Mouse (Mus musculus): ENCODE measurements around the gene Glg1.
"Not testable (repeated sequence)": the region's sequence is repeated elsewhere in the genome, so short reads cannot be mapped to it uniquely, and the experiment has no call there.

Gene Glg1

GRCm38 (mm10) chr8:111144901-111145459, 114.0 kb downstream of the Glg1 start:
- not testable (repeated sequence) for DNase-seq (ENCODE audit: low spot score)

- DNase-seq (ENCODE audit: low spot score) = no peak
Observed at GRCm38 (mm10) chr8:111142521-111142920, 116.5 kb downstream of the Glg1 start.

DNA sequence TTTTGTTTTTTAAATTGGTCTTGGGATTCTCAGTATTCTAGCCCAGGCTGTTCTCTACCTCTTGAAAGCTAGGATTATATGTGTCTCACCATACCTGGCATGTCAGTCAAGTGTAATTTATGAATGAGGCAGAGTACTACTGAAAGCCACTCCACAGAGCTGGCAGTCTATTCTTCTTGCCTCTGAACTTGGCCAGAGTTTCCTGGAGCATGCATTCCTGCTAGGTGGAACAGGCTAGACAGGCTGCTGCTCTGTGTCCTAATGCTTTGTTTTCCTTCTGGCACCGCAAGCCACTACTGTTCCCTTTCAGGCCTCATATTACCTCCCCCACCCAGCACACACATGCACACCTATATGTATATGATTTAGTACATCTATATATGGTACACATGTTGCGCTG, 128.3 kb downstream of the Glg1 start:
- DNase-seq (ENCODE audit: low spot score) = no peak

GRCm38 (mm10) chr8:111119481-111119880, 139.5 kb downstream of the Glg1 start:
- no peak for DNase-seq (ENCODE audit: low spot score)

DNA sequence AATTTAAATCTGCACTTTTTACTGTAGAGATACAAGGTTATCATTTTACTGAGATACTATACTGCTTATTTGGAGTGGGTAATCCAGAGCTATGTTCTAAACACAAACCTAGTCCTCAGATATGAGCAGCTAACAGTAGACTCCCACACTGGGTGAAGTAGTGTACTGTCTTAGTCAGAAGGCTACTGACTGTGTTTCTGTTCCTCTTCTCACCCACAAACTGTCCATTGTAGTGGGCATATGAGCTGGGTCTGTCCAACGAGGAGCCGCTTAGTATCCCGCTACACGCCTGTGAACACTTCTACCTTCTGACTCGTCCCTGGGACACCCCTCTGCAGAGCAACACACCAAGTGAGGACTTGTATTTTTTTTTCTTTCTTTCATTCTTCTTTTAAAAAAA, 144.1 kb downstream of the Glg1 start:
- DNase-seq (ENCODE audit: low spot score) = no peak
